Mouse (Mus musculus) gonadal fat pad, adult 2 months (tissue): ENCODE data around the gene Camsap3. TPM values are rescaled to one million over a fixed set of nuclear protein-coding genes. Genes with fewer than 3 reads are reported as not detected.
A peak's percentile ranks its signal among the peaks of the same experiment; 100 is the strongest.

Experiments used
- DNase-seq: peaks from one replicate; pipeline ENCODE4 v3.0.0-alpha.2; 2012; ENCODE audit warnings: low read depth
- polyA plus RNA-seq: library from polyadenylated mRNA; depleted of rRNA; stranded (reverse); fragments of >200 nt; gene quantifications from 2 replicates; pipeline ENCODE4 v1.2.3, GENCODE M21; 2012

Camsap3 gene
- polyA plus RNA-seq, 1 experiment: 31.9 TPM

GRCm38 (mm10) chr8:3600401-3600800 lies 13.3 kb downstream of the Camsap3 start:
- no peak for DNase-seq

GRCm38 (mm10) chr8:3603439-3603838 lies 16.3 kb downstream of the Camsap3 start:
- no peak for DNase-seq

- DNase-seq: no peak
These were observed 19.5 kb downstream of the Camsap3 start for GRCm38 (mm10) chr8:3606593-3606992.

- DNase-seq: no peak
These were observed 20.7 kb downstream of the Camsap3 start for GRCm38 (mm10) chr8:3607822-3608221.

- DNase-seq: peak; percentile 84
These were observed 22.1 kb downstream of the Camsap3 start for GRCm38 (mm10) chr8:3609046-3609815.

GRCm38 (mm10) chr8:3609816-3610150 lies 22.7 kb downstream of the Camsap3 start:
- no peak for DNase-seq

GRCm38 (mm10) chr8:3621199-3621970 lies 34.3 kb downstream of the Camsap3 start, which contains the start of the genes Xab2 and Pet100:
TSS of gene Xab2 (minus strand) at chr8:3621316.
TSS of gene Pet100 (plus strand) at chr8:3621548.
- peak; percentile 96 for DNase-seq

GRCm38 (mm10) chr8:3622119-3622518 lies 35.0 kb downstream of the Camsap3 start:
- no peak for DNase-seq

GRCm38 (mm10) chr8:3625445-3625844 lies 38.4 kb downstream of the Camsap3 start, which contains the start of gene Pcp2:
TSS of gene Pcp2 (minus strand) at chr8:3625545.
- DNase-seq: no peak

GRCm38 (mm10) chr8:3626971-3627370 lies 39.9 kb downstream of the Camsap3 start:
- DNase-seq: no peak

GRCm38 (mm10) chr8:3628014-3628413 lies 40.9 kb downstream of the Camsap3 start:
- no peak for DNase-seq

- DNase-seq: no peak
These were observed 43.8 kb downstream of the Camsap3 start, which contains the start of gene Stxbp2 for GRCm38 (mm10) chr8:3630647-3631477. TSS of gene Stxbp2 (plus strand) at chr8:3630955.

GRCm38 (mm10) chr8:3631478-3631875 lies 44.4 kb downstream of the Camsap3 start:
- no peak for DNase-seq

- DNase-seq: no peak
These were observed 58.7 kb downstream of the Camsap3 start for GRCm38 (mm10) chr8:3645804-3646203.

GRCm38 (mm10) chr8:3646824-3647531 lies 59.9 kb downstream of the Camsap3 start:
- DNase-seq: no peak

- DNase-seq: no peak
These were observed 60.5 kb downstream of the Camsap3 start for GRCm38 (mm10) chr8:3647561-3647960.

GRCm38 (mm10) chr8:3648268-3648667 lies 61.2 kb downstream of the Camsap3 start:
- no peak for DNase-seq

GRCm38 (mm10) chr8:3648990-3649389 lies 61.9 kb downstream of the Camsap3 start:
- DNase-seq: no peak

- DNase-seq: no peak
These were observed 65.8 kb downstream of the Camsap3 start for GRCm38 (mm10) chr8:3652845-3653244.

GRCm38 (mm10) chr8:3654726-3655508 lies 67.8 kb downstream of the Camsap3 start:
- DNase-seq: no peak
